8 mouse cellular contexts compared by ENCODE assay signal in the genomic region with DNA sequence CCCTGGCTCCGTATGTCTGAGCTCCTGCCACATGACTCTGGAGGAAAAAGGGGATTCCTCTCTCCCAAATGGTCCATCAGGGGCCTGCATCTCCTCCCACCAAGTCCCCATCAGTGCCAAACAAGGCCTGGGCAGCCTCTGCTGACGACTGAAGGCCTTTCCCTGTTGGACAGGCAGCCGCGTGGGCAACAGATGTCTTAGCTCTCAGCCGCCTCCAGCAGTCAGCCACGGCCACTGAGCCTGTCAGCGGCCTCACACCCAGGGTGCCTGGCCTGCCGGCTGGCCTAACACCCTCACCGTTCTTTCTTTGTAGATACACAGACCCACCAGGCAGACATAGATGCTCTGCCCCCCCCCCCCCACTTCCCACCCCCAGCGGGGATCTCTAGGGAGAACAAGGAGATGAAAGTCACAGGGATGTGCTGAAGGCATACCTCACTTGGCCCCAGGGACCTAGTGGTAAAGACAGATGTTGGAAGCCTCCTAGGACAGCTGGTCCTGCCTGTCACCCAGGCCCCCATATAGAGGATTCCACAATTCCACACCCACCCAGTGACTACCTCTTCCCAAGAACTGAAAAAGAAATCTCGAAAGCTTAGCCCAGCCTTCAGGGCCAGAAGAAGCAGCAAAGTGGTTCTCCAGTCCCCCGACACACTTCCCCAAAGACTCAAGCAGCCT. TPM values are rescaled to one million over a fixed set of nuclear protein-coding genes. Genes with fewer than 3 reads are reported as not detected.
DNase-seq lines count a peak whose midpoint lies in the region; ATAC-seq and TF ChIP-seq lines count a peak whose summit lies in the region.

No protein-coding gene starts in this region.

- peaks cover 12% of the 10 kb centered on the region for H3K4me1 ChIP-seq in testis, adult 2 months (ENCODE audit: control insufficient read depth, insufficient read depth, low read length)
- H3K4me1 ChIP-seq in heart, embryonic 15.5 days (replicated peaks): peaks cover 70% of the 10 kb centered on the region
- H3K4me1 ChIP-seq in limb, embryonic 14.5 days (ENCODE audit: control insufficient read depth, insufficient read depth, low read length): peaks cover 54% of the 10 kb centered on the region
- peaks cover 33% of the 10 kb centered on the region for H3K4me1 ChIP-seq in neural tube, embryonic 15.5 days

- no peak for ATAC-seq in heart, embryonic 15.5 days (replicated peaks; ENCODE audit: insufficient number of reproducible peaks, insufficient read depth, low FRiP score, low read depth)
- ATAC-seq in limb, embryonic 14.5 days (ENCODE audit: low FRiP score, low read depth): peak; percentile 35
- ATAC-seq in neural tube, embryonic 15.5 days (ENCODE audit: low FRiP score): no peak
- no peak for ATAC-seq in activated CD4-positive, CD25-positive, alpha-beta regulatory T cell, adult 4 months

- H3K4me3 ChIP-seq in testis, adult 2 months (ENCODE audit: control insufficient read depth, low read depth, low read length): peak overlapping the region; percentile 4; the same call in 1 of the 2 replicates
- peak overlapping the region; percentile 54; the same call in 1 of the 2 replicates for H3K4me3 ChIP-seq in heart, embryonic 15.5 days
- peak overlapping the region; percentile 78 for H3K4me3 ChIP-seq in limb, embryonic 14.5 days (replicated peaks; ENCODE audit: low read length)
- peak overlapping the region; percentile 56 for H3K4me3 ChIP-seq in neural tube, embryonic 15.5 days (replicated peaks)

- H3K27ac ChIP-seq in testis, adult 2 months (ENCODE audit: control insufficient read depth, insufficient read depth, low read depth, low read length): no peak overlapping the region
- H3K27ac ChIP-seq in heart, embryonic 15.5 days: no peak overlapping the region
- peak overlapping the region; percentile 79 for H3K27ac ChIP-seq in limb, embryonic 14.5 days (replicated peaks; ENCODE audit: low read depth, low read length)
- 0 out of 2 replicates have a peak overlapping the region, but pooled peaks have one; percentile 23 for H3K27ac ChIP-seq in neural tube, embryonic 15.5 days (replicated peaks)

- H3K4me2 ChIP-seq in heart, embryonic 15.5 days: peak overlapping the region; percentile 83
- peak overlapping the region; percentile 83 for H3K4me2 ChIP-seq in limb, embryonic 14.5 days (replicated peaks; ENCODE audit: low read depth, low read length, severe bottlenecking)
- H3K4me2 ChIP-seq in neural tube, embryonic 15.5 days: peak overlapping the region; percentile 93

- no peaks in the 10 kb centered on the region for H3K27me3 ChIP-seq in testis, adult 2 months (ENCODE audit: control insufficient read depth, insufficient read depth, low read length)
- peaks cover 61% of the 10 kb centered on the region for H3K27me3 ChIP-seq in heart, embryonic 15.5 days
- no peaks in the 10 kb centered on the region for H3K27me3 ChIP-seq in limb, embryonic 14.5 days (ENCODE audit: control insufficient read depth, insufficient read depth, low read length)
- peaks cover 5% of the 10 kb centered on the region; the same call in 1 of the 2 replicates for H3K27me3 ChIP-seq in neural tube, embryonic 15.5 days (replicated peaks)

- 37% methylated on average over 12 of the region's 12 CpGs for WGBS in heart, embryonic 15.5 days
- WGBS in limb, embryonic 14.5 days: 6% methylated on average over 12 of the region's 12 CpGs
- WGBS in neural tube, embryonic 15.5 days: 40% methylated on average over 12 of the region's 12 CpGs

- 0 out of 2 replicates have a peak overlapping the region, but pooled peaks have one; percentile 0 for H3K9ac ChIP-seq in heart, embryonic 15.5 days
- H3K9ac ChIP-seq in limb, embryonic 14.5 days (ENCODE audit: low read depth, low read length, severe bottlenecking): peak overlapping the region; percentile 78
- H3K9ac ChIP-seq in neural tube, embryonic 15.5 days (replicated peaks): 0 out of 2 replicates have a peak overlapping the region, but pooled peaks have one; percentile 58

- DNase-seq in testis, postnatal 10 days (ENCODE audit: low spot score): no peak
- DNase-seq in limb, embryonic 14.5 days (ENCODE audit: low spot score): peak; percentile 52
- DNase-seq in urinary bladder, postnatal 10 days (ENCODE audit: low spot score): no peak
- no peak for DNase-seq in gastrocnemius, adult 18-20 months (ENCODE audit: low spot score)

- no peak for TF ChIP-seq POLR2A in testis, adult 2 months (IDR thresholded peaks at IDR 0.05; ENCODE audit: control insufficient read depth, low read depth, low read length)
- no peak for TF ChIP-seq POLR2A in limb, embryonic 14.5 days (IDR thresholded peaks at IDR 0.05; ENCODE audit: borderline replicate concordance, extremely low read depth, insufficient read depth, insufficient read length)

- no peak for TF ChIP-seq CTCF in testis, adult 2 months (IDR thresholded peaks at IDR 0.05; ENCODE audit: control insufficient read depth, insufficient read depth, insufficient replicate concordance, low read depth, low read length)

- H3K9me3 ChIP-seq in heart, embryonic 15.5 days (replicated peaks): no peaks in the 10 kb centered on the region
- no peaks in the 10 kb centered on the region for H3K9me3 ChIP-seq in limb, embryonic 14.5 days (ENCODE audit: control insufficient read depth, low read length)
- H3K9me3 ChIP-seq in neural tube, embryonic 15.5 days (replicated peaks): no peaks in the 10 kb centered on the region

- H3K36me3 ChIP-seq in testis, adult 2 months (ENCODE audit: control insufficient read depth, insufficient read depth, low read length): no peaks in the 10 kb centered on the region
- no peaks in the 10 kb centered on the region for H3K36me3 ChIP-seq in heart, embryonic 15.5 days
- H3K36me3 ChIP-seq in limb, embryonic 14.5 days (ENCODE audit: control insufficient read depth, insufficient read depth, low read length): peaks cover 16% of the 10 kb centered on the region; the same call in 1 of the 2 replicates
- no peaks in the 10 kb centered on the region for H3K36me3 ChIP-seq in neural tube, embryonic 15.5 days

RNA-seq across cellular contexts. Expression of a gene that starts 1.4 kb away (rescaled TPM):
- polyA plus RNA-seq in testis, adult 2 months (2012; rRNA removed): 4.4 and 7.2 TPM in 2 replicates
- 11.4 and 20.8 TPM in 2 replicates for polyA plus RNA-seq in heart, embryonic 15.5 days (2015; fragmentation: Nextera tagmentation; extraction: Ambion mirVana)
- 115 and 157 TPM in 2 replicates for polyA plus RNA-seq in limb, embryonic 14.5 days (2012; rRNA removed)
- 129 and 141 TPM in 2 replicates for polyA plus RNA-seq in limb, embryonic 14.5 days (2014; fragmentation: Nextera tagmentation; extraction: Ambion mirVana)
- 34.4 and 45.7 TPM in 2 replicates for polyA plus RNA-seq in neural tube, embryonic 15.5 days (2015; fragmentation: Nextera tagmentation; extraction: Ambion mirVana)
- polyA plus RNA-seq in activated CD4-positive, CD25-positive, alpha-beta regulatory T cell, adult 4 months (2017; shearing (Covaris generic)): 1 to 10 TPM in 1 of 2 experiments, under 1 TPM in 1; 0.57 to 1.3 TPM
- total RNA-seq in gastrocnemius, adult 18-20 months (2021): 1 to 10 TPM; 5.1 to 5.6 TPM

RNA-seq across cellular contexts. Expression of a gene that starts 32.4 kb away (rescaled TPM):
- 6.3 and 7.8 TPM in 2 replicates for polyA plus RNA-seq in testis, adult 2 months (2012; rRNA removed)
- 46.0 and 54.6 TPM in 2 replicates for polyA plus RNA-seq in heart, embryonic 15.5 days (2015; fragmentation: Nextera tagmentation; extraction: Ambion mirVana)
- 106 TPM in 2 replicates for polyA plus RNA-seq in limb, embryonic 14.5 days (2012; rRNA removed)
- 83.3 and 94.1 TPM in 2 replicates for polyA plus RNA-seq in limb, embryonic 14.5 days (2014; fragmentation: Nextera tagmentation; extraction: Ambion mirVana)
- polyA plus RNA-seq in neural tube, embryonic 15.5 days (2015; fragmentation: Nextera tagmentation; extraction: Ambion mirVana): 16.7 and 18.5 TPM in 2 replicates
- polyA plus RNA-seq in activated CD4-positive, CD25-positive, alpha-beta regulatory T cell, adult 4 months (2017; shearing (Covaris generic)): not detected
- total RNA-seq in gastrocnemius, adult 18-20 months (2021): 10 to 100 TPM; 31.9 to 38.1 TPM

RNA-seq across cellular contexts. Expression of a gene that starts 39.6 kb away (rescaled TPM):
- polyA plus RNA-seq in testis, adult 2 months (2012; rRNA removed): 0.47 and 0.57 TPM in 2 replicates
- polyA plus RNA-seq in heart, embryonic 15.5 days (2015; fragmentation: Nextera tagmentation; extraction: Ambion mirVana): 0.83 and 1.1 TPM in 2 replicates
- 2.7 and 3.2 TPM in 2 replicates for polyA plus RNA-seq in limb, embryonic 14.5 days (2012; rRNA removed)
- polyA plus RNA-seq in limb, embryonic 14.5 days (2014; fragmentation: Nextera tagmentation; extraction: Ambion mirVana): 3.4 and 5.2 TPM in 2 replicates
- polyA plus RNA-seq in neural tube, embryonic 15.5 days (2015; fragmentation: Nextera tagmentation; extraction: Ambion mirVana): 5.9 TPM in 2 replicates
- polyA plus RNA-seq in activated CD4-positive, CD25-positive, alpha-beta regulatory T cell, adult 4 months (2017; shearing (Covaris generic)): under 1 TPM in 1 of 2 experiments, not detected in 1; 0.20 TPM
- total RNA-seq in gastrocnemius, adult 18-20 months (2021): 1 to 10 TPM; 2.9 to 3.1 TPM

Comparison
In these comparisons a context has a peak if more than half of its experiments do, and no peak if none do; other contexts are left out.
1. H3K27ac ChIP-seq: peak in limb, embryonic 14.5 days (single experiment) and neural tube, embryonic 15.5 days (single experiment); none in testis, adult 2 months (single experiment) and heart, embryonic 15.5 days (single experiment).
2. H3K4me3 ChIP-seq: peak in every context shown above with its lines; median percentile 78 in limb, embryonic 14.5 days; 56 in neural tube, embryonic 15.5 days; 54 in heart, embryonic 15.5 days; 4 in testis, adult 2 months.
3. H3K9ac ChIP-seq: peak in every context shown above with its lines; median percentile 78 in limb, embryonic 14.5 days; 58 in neural tube, embryonic 15.5 days; 0 in heart, embryonic 15.5 days.
4. Peak in every context shown above with its lines, with median percentiles within 50 percentile points of each other: H3K4me2 ChIP-seq.